Mouse (Mus musculus): ENCODE measurements at regions not wholly inside any gene's neighbourhood (a gene's known extent, or its start where the extent isn't known, plus 50 kb on each side); places are given as distances from the start of the nearest gene placed in this dataset.

DNA sequence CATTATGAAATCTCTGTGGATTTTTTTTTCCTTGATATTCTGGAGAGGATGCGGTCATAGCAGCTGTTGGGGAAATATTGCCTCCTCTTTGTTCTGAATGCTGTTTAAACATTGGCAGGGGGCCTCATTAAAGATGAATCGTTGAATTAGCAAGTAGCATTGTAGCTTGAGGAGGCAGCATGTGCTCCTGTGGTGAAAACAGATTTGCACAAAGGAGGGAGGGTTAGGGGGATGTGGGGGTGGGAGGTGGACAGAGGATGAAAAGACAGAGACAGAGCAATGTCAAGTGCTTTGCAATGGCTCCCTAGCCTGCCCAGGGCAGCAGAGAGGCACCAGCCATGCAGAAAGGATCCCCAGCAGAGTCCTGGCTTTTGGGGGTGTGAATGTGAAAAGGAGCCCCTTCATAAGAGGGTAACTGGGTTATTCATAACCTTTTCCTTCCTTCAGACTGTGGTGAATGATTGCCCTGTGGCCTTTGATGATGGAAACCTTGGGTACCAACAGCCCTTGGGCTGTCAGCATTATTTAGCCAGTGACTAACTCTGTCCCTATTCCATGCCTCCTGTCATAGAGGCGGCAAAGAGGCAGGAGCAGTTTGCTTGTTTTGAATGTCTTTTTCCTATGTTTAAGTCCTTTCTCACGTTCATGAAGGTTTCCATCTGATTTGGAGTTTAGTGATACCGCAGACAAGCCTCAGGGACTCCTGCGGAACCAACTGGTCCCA, 1541.6 kb upstream of the Gulo start:
- no peak for DNase-seq (ENCODE audit: low spot score)

DNA sequence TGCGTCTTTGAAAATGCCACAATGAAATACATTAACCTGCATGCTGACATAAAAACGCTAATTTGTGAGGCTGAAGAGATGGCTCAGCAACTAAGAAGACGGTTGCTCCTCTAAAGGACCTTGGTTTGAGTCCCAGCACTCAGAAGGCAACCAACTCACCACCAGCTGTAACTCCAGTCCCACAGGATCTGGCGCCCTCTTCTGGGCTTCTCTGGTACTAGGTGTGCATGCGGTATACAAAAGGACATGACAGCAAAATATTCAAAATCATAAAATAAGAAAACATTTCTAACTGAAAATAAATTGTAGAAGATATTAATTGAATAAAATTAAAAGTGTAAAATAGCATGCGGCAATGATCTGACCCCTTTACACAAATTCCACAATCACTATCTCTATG, 1539.7 kb upstream of the Gulo start:
- no peak for DNase-seq (ENCODE audit: low spot score)

DNA sequence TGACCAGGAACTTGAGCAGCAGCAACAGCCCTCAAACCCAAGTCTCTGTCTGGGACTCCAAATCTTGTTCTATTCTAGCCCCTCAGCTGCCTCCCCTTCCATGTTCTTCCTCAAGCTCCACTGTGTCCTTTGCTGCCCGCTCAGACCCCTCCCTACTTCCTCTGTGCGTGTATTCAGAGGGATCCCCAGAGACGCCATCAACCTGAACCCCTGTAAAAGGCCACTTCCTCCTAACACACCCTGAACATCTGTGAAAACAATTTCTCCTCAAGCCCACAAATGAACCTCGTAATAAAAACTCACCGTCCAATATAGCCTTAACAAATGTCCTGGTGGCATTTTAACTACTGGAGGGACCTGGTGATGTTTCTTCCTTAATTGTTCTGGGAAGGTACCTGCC, 1536.0 kb upstream of the Gulo start:
- DNase-seq (ENCODE audit: low spot score) = no peak

DNA sequence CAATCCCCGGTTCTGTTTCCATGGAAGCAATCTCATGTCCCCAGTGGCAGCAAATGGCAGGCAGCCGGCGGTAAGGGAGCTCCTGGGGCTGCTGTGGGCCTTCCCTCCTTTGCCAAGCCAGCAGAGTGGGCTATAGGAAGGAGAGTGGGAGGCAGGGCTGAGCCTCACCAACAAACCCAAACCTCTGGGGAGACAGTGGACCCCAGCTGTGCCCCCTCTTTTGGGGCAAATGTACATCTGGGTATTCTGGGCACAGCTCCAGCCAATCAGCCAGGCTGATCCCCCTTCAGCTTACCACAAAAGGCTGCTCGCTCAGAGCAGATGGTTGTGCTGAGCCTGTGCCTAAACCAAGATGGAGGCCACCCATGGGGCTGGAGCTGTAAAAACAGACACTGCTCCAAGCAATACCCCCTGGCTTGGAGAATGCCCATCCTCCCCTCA, 1532.3 kb upstream of the Gulo start:
- DNase-seq (ENCODE audit: low spot score) = no peak

DNA sequence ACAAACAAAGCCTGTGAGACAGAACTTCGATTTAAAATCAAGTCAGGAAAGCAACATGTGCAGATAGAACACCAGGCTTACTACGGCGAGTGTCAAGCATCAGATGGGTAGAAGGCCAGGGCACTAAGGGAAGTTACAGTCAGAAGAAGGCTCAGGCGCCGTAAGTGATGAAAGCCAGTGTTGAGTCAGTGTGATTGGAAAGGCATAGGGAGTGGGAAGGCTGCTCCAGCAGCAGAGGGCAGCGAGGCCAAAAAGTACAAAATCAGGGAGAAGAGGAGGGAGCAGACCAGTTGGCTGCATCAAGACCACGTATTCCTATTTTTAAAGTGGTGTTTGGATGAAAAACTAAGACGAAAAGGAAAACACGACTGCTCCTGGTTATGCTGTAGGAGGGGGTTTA, 1529.7 kb upstream of the Gulo start:
- DNase-seq (ENCODE audit: low spot score) = no peak

DNA sequence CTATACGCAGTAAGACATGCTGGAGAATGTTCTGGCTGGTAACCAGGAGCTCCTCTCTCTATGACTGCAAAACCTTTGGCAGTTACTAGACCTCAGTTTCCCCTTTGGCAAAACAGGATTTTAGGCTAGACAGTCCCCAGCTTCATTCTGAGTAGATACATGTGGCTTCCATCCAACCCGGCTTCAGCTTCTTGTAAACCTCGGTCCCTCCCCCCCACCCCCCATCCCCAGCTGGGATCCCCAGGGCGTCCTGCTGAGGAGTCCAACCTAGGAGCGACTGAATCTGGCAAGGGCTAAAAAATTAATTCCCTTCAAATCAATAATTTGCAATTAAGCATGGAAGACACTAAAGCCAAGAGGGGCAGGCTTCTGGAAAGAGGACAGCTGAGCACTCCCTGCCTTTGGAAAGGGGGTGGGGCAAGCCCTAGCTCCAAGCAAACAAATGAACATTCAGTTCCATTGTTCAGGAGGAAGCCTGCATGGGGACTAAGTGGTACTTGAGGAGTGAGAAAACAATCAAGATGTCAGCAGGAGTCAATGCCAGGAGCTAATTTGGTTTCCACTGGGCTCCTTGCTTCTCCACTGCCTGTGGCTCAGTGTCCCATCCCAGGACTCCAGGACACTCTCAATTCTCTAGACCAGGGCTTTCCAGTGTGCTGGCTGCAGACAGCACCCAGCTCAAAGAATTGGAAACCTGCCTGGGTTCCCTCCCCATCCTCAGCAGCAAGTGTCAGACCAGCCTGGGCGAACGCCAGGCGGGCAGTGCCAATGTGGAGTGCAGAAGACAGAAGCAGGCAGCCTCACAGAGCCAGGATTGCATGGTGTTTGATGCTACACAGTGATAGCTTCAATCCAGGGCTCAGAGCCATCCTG, 1528.0 kb upstream of the Gulo start:
- no peak for DNase-seq (ENCODE audit: low spot score)

DNA sequence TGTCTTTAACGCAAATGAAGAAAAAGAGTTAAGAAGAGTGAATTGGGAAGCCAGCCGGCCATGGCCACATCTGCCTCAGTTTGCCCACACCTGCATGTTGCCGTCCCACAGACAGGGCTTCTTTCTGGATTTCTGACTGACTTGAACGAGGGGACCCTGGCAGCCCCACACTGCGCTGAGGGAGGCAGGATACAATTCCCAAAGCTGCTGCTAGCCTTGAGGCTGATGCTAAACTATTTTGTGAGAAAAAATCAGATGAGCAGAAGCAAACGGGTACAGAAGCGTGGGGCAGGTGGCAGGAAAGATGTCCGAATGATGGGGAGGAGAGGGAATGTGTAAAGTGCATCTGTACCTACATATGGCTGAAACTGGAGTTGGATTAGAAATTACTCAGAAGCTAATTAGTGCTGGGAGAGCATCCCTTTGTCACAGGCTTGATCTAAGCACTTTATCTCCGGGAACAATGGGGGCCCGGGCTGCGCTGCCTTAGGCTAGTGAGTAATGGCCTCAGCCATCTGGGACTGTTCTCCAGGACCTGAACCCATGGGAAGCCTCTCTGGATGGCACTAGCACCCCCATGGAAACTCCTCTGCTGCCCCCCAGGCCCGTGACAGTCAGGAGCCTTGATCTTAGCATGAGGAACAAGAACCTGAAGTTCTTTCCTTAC, 1497.9 kb upstream of the Gulo start:
- no peak for DNase-seq (ENCODE audit: low spot score)

DNA sequence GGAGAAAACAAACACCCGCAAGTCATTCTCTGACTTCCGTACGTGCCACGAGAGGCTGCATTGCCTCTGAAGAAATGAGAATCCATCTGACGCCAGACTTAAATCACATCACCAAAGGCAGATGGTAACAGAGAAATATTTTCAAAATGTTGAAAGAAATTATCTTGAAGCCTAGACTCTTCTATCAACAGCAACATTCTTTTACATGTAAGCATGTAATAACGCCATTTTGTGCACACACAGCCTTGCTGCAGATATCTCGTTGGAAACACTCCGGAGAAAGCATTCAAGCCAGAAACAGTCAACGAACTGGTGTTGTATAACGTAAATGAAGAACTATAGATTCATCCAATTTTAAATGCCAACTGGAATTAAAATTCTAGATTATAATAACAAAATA, 1483.1 kb upstream of the Gulo start:
- DNase-seq (ENCODE audit: low spot score) = no peak

DNA sequence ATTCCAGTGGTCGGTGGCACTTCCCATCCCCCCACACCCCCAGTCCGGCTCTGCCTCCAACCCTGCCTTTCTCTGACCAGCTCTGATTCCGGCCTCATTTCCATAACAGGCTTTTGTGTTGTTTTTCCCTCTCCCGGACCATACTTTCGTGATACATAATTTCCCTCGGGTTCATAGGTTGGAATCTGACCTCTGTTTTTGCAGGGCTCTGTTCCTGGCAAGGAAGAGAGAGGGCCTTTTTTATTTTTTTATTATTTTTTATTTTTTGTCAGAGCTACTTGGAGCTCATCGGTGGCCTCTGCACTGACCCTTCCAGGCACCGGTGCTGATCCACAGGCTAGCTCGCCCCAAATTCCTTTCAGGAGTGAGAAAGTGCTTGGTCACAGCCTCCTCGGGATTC, 1477.7 kb upstream of the Gulo start:
- DNase-seq (ENCODE audit: low spot score) = no peak

DNA sequence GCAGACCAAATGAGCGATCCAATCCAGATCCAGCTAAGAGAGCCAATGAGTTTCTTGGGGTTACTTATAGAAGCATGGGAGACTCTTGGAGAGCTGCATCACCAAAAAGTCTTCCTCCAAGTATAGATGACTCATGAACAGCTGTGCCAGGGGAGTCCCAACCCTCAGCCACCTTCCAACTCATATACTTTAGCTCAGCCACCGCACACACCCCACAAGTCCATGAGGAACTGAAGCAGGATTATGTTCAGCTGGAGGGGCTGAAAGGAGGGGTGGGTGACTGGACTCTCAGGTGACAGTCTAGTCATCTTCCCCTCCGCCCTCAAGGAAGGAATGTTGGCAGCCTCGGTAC, 1476.4 kb upstream of the Gulo start:
- DNase-seq (ENCODE audit: low spot score) = no peak

DNA sequence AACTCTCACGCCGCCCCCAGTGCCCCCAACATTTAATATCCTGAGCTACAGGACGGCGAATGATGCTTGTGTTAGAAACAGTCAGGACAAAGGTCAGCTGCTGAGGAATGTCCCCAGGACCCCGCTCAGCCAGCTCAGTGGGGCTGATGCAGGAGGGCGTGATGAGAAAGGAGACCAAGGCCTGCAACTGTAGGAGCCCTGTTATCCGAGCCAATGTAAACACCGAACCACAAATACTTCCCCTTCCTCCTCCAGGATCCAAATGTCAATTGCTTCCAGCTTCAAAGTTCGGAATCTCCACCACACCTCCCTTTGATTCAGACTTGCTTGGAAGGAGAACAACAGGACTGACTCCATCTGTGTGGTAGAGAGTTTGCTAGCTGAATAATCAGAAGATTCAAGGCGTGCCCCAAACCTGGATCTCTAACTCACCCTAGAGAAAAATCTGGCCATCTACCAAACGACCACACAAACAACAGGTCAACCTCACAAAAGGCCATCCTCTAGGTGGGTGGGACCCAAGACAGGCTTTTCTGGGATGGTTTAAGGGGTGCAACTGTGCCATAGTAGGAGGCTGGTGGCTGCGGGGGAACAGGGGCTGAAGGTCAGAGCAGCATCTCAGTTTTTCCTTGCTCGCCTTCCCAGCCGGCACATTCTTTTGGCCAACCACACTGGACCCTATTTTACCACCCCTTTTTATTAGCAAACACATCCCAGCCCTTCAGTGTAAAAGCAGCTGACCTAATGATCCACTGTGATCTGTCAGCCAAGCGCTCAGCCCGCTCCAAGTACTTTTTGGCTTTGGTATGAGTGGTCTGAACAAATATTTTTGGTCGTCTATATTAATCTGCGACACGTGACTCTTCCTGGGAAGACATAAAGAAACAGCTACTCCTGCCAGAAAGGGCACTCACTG, 1475.8 kb upstream of the Gulo start:
- DNase-seq (ENCODE audit: low spot score) = no peak
